Mouse (Mus musculus): ENCODE measurements at regions not wholly inside any gene's neighbourhood (a gene's known extent, or its start where the extent isn't known, plus 50 kb on each side); places are given as distances from the start of the nearest gene placed in this dataset.

GRCm38 (mm10) chr3:21428120-21428519, 648.3 kb upstream of the Tbl1xr1 start:
- TF ChIP-seq POLR2A (IDR thresholded peaks at IDR 0.05; ENCODE audit: insufficient read depth, low read depth, low read length), result no peak
- TF ChIP-seq CTCF (IDR thresholded peaks at IDR 0.05; ENCODE audit: insufficient read depth, low read depth, low read length), result no peak
